Mouse (Mus musculus) intestine, embryonic 14.5 days (tissue): Measurements from ENCODE around the gene Dst. TPM values are rescaled to one million over a fixed set of nuclear protein-coding genes. Genes with fewer than 3 reads are reported as not detected.

Experiments
- ATAC-seq: fragments of 200-750 bp; cut with Nextera tagmentation; replicated peaks from 2 replicates; pipeline ENCODE4 v1.8.0; 2017; ENCODE audit warnings: low read depth, moderate number of reproducible peaks, moderate TSS enrichment, moderate library complexity; ENCODE audit not compliant: low FRiP score, low TSS enrichment
- DNase-seq: peaks from one replicate; pipeline ENCODE4 v3.0.0-alpha.2; 2018; ENCODE audit warnings: low spot score
- H3K27ac ChIP-seq: fragments of 300-500 bp; sonication (generic); 2 replicates; pipeline ENCODE4 v1.5.1; 2014; ENCODE audit warnings: low read depth, mild to moderate bottlenecking, control low read depth
- H3K27me3 ChIP-seq: fragments of 300-500 bp; sonication (generic); replicated peaks from 2 replicates; pipeline ENCODE4 v1.6.1; 2014; ENCODE audit warnings: low read length, control low read depth; ENCODE audit not compliant: control insufficient read depth, insufficient read depth
- H3K36me3 ChIP-seq: fragments of 300-500 bp; sonication (generic); 2 replicates; pipeline ENCODE4 v1.6.1; 2014; ENCODE audit warnings: low read length, control low read depth; ENCODE audit not compliant: control insufficient read depth, insufficient read depth
- H3K4me1 ChIP-seq: fragments of 300-500 bp; sonication (generic); replicated peaks from 2 replicates; pipeline ENCODE4 v1.6.1; 2014; ENCODE audit warnings: low read length, control low read depth, mixed read lengths; ENCODE audit not compliant: control insufficient read depth, insufficient read depth
- H3K4me2 ChIP-seq: fragments of 300-500 bp; sonication (generic); 2 replicates; pipeline ENCODE4 v1.6.1; 2014; ENCODE audit warnings: low read length
- H3K4me3 ChIP-seq: fragments of 300-500 bp; sonication (generic); 2 replicates; pipeline ENCODE4 v1.5.1; 2014; ENCODE audit warnings: low read depth, low read length, control low read depth, mixed read lengths
- H3K9ac ChIP-seq: fragments of 300-500 bp; sonication (generic); 2 replicates; pipeline ENCODE4 v1.6.1; 2014; ENCODE audit warnings: mild to moderate bottlenecking, low read length
- H3K9me3 ChIP-seq: fragments of 300-500 bp; sonication (generic); 2 replicates; pipeline ENCODE4 v1.6.1; 2016; ENCODE audit warnings: low read length, control low read depth; ENCODE audit not compliant: control insufficient read depth
- WGBS: fragments of 180-500 bp; shearing (Covaris S2); extraction: QIAGEN DNeasy Blood & Tissue Kit; methylation state at CpG from one replicate; pipeline ENCODE4 v1.1.7; 2014; 5-methylcytosine and 5-hydroxymethylcytosine counted together
- polyA plus RNA-seq: library from polyadenylated mRNA; unstranded; fragments of >200 nt; fragmentation: Nextera tagmentation; extraction: Ambion mirVana; gene quantifications from 2 replicates; pipeline ENCODE4 v1.2.1, GENCODE M21; 2014

Dst gene
- polyA plus RNA-seq, 1 experiment from 2014 or later = 27.7 TPM

GRCm38 (mm10) chr1:34165926-34166325 lies 257.9 kb downstream of the Dst start:
- 91% methylated on average over 4 of the region's 4 CpGs for WGBS
- H3K36me3 ChIP-seq = peaks cover 9% of the 10 kb centered on the region; the same call in 1 of the 2 replicates
- no peak for DNase-seq

DNA sequence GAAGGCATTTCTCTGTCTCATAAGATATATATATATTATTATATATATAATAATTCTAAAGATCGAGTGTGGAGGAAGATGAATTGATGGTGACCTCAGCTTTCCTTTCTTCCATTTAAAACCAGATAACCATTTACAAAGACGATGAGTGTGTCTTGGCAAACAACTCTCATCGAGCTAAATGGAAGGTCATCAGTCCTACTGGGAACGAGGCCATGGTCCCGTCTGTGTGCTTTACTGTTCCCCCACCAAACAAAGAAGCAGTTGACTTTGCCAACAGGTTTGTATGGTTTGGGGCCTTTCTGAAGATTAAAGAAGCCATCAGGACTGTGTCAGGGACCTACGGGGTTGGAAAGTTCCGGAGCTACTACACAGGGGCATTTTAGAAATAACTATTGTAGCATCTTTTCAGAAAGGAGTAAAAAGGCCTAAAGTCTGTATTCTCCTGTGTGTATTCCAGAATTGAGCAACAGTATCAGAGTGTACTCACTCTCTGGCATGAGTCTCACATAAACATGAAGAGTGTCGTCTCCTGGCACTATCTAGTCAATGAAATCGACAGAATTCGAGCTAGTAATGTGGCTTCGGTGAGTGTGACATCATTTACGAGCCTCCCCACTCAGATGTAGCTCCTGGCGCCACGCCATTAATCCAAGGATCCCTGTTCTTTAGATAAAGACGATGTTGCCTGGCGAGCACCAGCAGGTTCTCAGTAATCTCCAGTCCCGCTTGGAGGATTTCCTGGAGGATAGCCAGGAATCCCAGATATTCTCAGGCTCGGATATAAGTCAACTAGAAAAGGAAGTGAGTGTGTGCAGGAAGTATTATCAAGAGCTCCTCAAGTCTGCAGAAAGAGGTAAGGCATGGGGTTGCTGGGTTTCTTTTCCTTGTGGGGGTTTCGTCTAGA lies 259.4 kb downstream of the Dst start:
- H3K36me3 ChIP-seq = peaks cover 14% of the 10 kb centered on the region; the same call in 1 of the 2 replicates
- DNase-seq (no peak), ATAC-seq (no peak)
- no peak overlapping the region for H3K4me2 ChIP-seq
- no peak overlapping the region for H3K9ac ChIP-seq
- no peak overlapping the region for H3K4me3 ChIP-seq
- H3K27me3 ChIP-seq = no peaks in the 10 kb centered on the region
- H3K4me1 ChIP-seq = no peaks in the 10 kb centered on the region
- H3K27ac ChIP-seq = no peak overlapping the region
- no peaks in the 10 kb centered on the region for H3K9me3 ChIP-seq
- WGBS = 66% methylated on average over 19 of the region's 19 CpGs

More at GRCm38 (mm10) chr1:34165926-34166325, 257.9 kb downstream of the Dst start:
- Histone ChIP-seq H3K9me3 (no peaks in the 10 kb centered on the region), H3K4me1 (no peaks in the 10 kb centered on the region), H3K4me3 (no peak overlapping the region), H3K9ac (no peak overlapping the region), H3K27ac (no peak overlapping the region), H3K27me3 (no peaks in the 10 kb centered on the region), H3K4me2 (no peak overlapping the region)
- no peak for ATAC-seq

DNA sequence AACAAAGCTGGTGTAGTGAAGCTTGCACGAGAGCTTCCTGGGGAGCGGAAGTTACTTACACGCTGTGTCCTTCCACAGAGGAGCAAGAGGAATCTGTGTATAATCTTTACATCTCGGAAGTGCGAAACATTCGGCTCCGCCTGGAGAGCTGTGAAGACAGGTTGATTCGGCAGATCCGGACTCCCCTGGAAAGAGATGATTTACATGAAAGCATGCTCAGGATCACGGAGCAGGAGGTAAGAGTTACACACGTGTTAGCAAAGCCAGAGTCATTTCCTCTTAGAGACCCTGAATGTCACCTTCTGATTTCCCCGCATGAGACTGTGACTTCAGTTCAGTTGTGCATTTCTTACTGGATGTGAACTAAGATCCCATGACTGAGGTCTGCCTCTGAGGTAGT lies 261.1 kb downstream of the Dst start:
- Histone ChIP-seq H3K4me2 (no peak overlapping the region), H3K4me3 (no peak overlapping the region), H3K9me3 (no peaks in the 10 kb centered on the region), H3K27ac (no peak overlapping the region), H3K4me1 (no peaks in the 10 kb centered on the region), H3K9ac (no peak overlapping the region), H3K36me3 (peaks cover 20% of the 10 kb centered on the region), H3K27me3 (no peaks in the 10 kb centered on the region)
- no peak for ATAC-seq
- 94% methylated on average over 12 of the region's 12 CpGs for WGBS
- DNase-seq = no peak

DNA sequence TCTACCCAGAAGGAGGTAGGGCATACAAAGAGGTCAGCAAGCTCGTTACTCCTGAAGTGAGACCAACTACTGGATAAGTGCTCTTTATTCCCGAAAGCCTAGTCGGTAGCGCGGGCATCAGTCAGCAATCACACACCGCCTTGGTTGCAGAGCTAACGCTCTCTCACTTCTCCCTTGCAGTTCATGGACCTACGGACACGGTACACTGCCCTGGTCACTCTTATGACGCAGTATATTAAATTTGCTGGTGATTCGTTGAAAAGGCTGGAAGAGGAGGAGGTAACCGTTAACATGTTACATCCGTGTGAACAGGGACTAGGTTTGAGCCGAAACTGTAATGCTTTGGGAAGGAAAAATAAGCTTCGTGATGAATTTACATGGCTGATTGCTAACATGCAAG lies 266.5 kb downstream of the Dst start:
- DNase-seq (no peak), ATAC-seq (no peak)
- H3K4me1 ChIP-seq = no peaks in the 10 kb centered on the region
- H3K36me3 ChIP-seq = peaks cover 21% of the 10 kb centered on the region
- no peaks in the 10 kb centered on the region for H3K9me3 ChIP-seq
- no peaks in the 10 kb centered on the region for H3K27me3 ChIP-seq
- 95% methylated on average over 15 of the region's 15 CpGs for WGBS
- no peak overlapping the region for H3K4me3 ChIP-seq
- no peak overlapping the region for H3K27ac ChIP-seq
- no peak overlapping the region for H3K4me2 ChIP-seq
- no peak overlapping the region for H3K9ac ChIP-seq

DNA sequence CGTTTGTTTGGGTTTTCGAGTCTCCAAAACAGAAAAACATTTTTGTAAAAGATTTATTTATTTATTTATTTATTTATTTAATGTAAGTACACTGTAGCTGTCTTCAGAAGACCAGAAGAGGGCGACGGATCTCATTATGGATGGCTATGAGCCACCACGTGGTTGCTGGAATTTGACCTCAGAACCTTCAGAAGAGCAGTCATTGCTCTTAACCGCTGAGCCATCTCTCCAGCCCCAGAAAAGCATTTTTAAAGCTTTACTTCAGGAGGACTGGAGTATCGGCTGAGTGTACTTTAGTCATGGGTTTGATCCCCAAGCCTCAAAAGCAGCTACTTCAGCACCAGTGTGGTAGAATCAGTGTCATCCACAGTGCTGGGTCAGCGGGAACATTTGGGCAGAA lies 266.9 kb downstream of the Dst start:
- H3K27ac ChIP-seq = no peak overlapping the region
- no peaks in the 10 kb centered on the region for H3K4me1 ChIP-seq
- H3K4me3 ChIP-seq = no peak overlapping the region
- no peak overlapping the region for H3K9ac ChIP-seq
- no peaks in the 10 kb centered on the region for H3K27me3 ChIP-seq
- no peak for DNase-seq
- no peak for ATAC-seq
- no peak overlapping the region for H3K4me2 ChIP-seq
- H3K36me3 ChIP-seq = peaks cover 21% of the 10 kb centered on the region
- 75% methylated on average over 8 of the region's 8 CpGs for WGBS
- H3K9me3 ChIP-seq = no peaks in the 10 kb centered on the region

- H3K4me2 ChIP-seq = no peak overlapping the region
- H3K36me3 ChIP-seq = peaks cover 10% of the 10 kb centered on the region
- H3K27me3 ChIP-seq = no peaks in the 10 kb centered on the region
- H3K4me3 ChIP-seq = no peak overlapping the region
- no peak overlapping the region for H3K9ac ChIP-seq
- H3K4me1 ChIP-seq = no peaks in the 10 kb centered on the region
- no peak overlapping the region for H3K27ac ChIP-seq
- 87% methylated on average over 41 of the region's 41 CpGs for WGBS
- no peak for DNase-seq
- ATAC-seq = no peak
- no peaks in the 10 kb centered on the region for H3K9me3 ChIP-seq
Observed at GRCm38 (mm10) chr1:34178022-34178727, 270.1 kb downstream of the Dst start.

DNA sequence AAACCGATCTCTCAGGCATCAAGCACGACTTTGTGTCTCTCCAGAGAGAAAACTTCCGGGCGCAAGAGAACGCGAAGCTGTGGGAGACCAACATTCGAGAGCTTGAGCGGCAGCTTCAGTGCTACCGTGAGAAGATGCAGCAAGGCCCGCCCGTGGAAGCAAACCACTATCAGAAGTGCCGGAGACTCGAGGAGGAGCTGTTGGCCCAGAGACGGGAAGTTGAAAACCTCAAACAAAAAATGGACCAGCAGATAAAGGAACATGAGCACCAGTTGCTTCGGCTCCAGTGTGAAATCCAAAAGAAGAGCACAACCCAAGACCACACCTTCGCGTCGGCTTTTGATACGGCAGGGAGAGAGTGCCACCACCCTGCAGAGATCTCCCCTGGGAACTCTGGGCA lies 271.7 kb downstream of the Dst start:
- no peak for ATAC-seq
- Histone ChIP-seq H3K9ac (no peak overlapping the region), H3K36me3 (no peaks in the 10 kb centered on the region), H3K27ac (no peak overlapping the region), H3K4me1 (no peaks in the 10 kb centered on the region), H3K9me3 (no peaks in the 10 kb centered on the region), H3K4me2 (no peak overlapping the region), H3K27me3 (no peaks in the 10 kb centered on the region), H3K4me3 (no peak overlapping the region)
- DNase-seq = no peak
- WGBS = 91% methylated on average over 19 of the region's 19 CpGs

DNA sequence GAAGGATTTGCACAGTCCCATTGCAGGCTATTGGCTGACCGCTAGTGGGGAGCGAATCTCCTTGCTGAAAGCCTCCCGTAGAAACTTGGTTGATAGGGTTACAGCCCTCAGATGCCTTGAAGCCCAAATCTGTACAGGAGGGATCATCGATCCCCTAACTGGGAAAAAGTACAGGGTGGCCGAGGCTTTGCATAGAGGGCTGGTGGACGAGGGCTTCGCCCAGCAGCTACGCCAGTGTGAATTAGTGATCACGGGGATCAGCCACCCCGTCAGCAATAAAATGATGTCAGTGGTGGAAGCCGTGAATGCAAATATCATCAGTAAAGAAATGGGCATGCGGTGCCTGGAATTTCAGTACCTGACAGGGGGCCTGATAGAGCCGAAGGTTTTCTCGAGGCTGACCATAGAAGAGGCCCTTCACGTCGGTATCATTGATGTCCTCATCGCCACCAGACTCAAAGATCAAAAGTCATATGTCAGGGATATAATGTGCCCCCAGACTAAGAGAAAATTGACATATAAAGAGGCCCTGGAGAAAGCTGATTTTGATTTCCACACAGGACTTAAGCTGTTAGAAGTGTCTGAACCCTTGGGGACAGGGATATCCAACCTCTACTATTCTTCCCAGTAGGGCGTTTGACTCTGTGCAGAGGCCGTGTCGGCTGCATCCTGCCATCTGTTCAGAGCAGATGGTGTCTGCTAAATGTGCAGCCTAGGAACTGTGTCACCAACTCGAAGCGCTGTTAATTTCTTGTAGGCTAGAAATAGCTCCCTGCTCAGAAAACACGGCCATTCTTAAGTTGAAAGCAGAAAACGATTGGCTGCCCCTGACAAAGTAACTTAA lies 274.6 kb downstream of the Dst start:
- 86% methylated on average over 24 of the region's 24 CpGs for WGBS
- DNase-seq = no peak
- Histone ChIP-seq H3K27ac (no peak overlapping the region), H3K9ac (no peak overlapping the region), H3K36me3 (no peaks in the 10 kb centered on the region), H3K4me2 (no peak overlapping the region), H3K9me3 (no peaks in the 10 kb centered on the region), H3K4me1 (no peaks in the 10 kb centered on the region), H3K27me3 (no peaks in the 10 kb centered on the region), H3K4me3 (no peak overlapping the region)
- ATAC-seq = no peak
